Mouse (Mus musculus) midbrain, embryonic 14.5 days (tissue): ENCODE results near the gene Gm9758. TPM values are rescaled to one million over a fixed set of nuclear protein-coding genes. Genes with fewer than 3 reads are reported as not detected.
A peak's percentile ranks its signal among the peaks of the same experiment; 100 is the strongest.
"Not testable (repeated sequence)": the region's sequence is repeated elsewhere in the genome, so short reads cannot be mapped to it uniquely, and the experiment has no call there.

Experiments used
- ATAC-seq: fragments of 200-750 bp; cut with Nextera tagmentation; 2 replicates; pipeline ENCODE4 v1.8.0; 2017; ENCODE audit warnings: moderate number of reproducible peaks, moderate library complexity; ENCODE audit not compliant: low FRiP score, low TSS enrichment
- DNase-seq: peaks from one replicate; pipeline ENCODE4 v3.0.0-alpha.2; 2015
- H3K27ac ChIP-seq: fragments of 300-500 bp; sonication (generic); replicated peaks from 2 replicates; pipeline ENCODE4 v1.5.1; 2014; ENCODE audit warnings: mild to moderate bottlenecking, low read depth, low read length, moderate library complexity
- H3K27me3 ChIP-seq: fragments of 300-500 bp; sonication (generic); 2 replicates; pipeline ENCODE4 v1.6.1; 2014; ENCODE audit warnings: low read length, control low read depth, mixed read lengths; ENCODE audit not compliant: control insufficient read depth, insufficient read depth
- H3K36me3 ChIP-seq: fragments of 300-500 bp; sonication (generic); 2 replicates; pipeline ENCODE4 v1.6.1; 2014; ENCODE audit warnings: low read length, control low read depth; ENCODE audit not compliant: control insufficient read depth, insufficient read depth
- H3K4me1 ChIP-seq: fragments of 300-500 bp; sonication (generic); 2 replicates; pipeline ENCODE4 v1.6.1; 2014; ENCODE audit warnings: mild to moderate bottlenecking, antibody characterized with exemption, low read length, control low read depth; ENCODE audit not compliant: control insufficient read depth, insufficient read depth
- H3K4me2 ChIP-seq: fragments of 300-500 bp; sonication (generic); 2 replicates; pipeline ENCODE4 v1.6.1; 2014; ENCODE audit warnings: mild to moderate bottlenecking, low read length, moderate library complexity
- H3K4me3 ChIP-seq: fragments of 300-500 bp; sonication (generic); replicated peaks from 2 replicates; pipeline ENCODE4 v1.5.1; 2014; ENCODE audit warnings: low read depth, low read length
- H3K9ac ChIP-seq: fragments of 300-500 bp; sonication (generic); replicated peaks from 2 replicates; pipeline ENCODE4 v1.6.1; 2014; ENCODE audit warnings: mild to moderate bottlenecking, low read length, moderate library complexity
- H3K9me3 ChIP-seq: fragments of 300-500 bp; sonication (generic); 2 replicates; pipeline ENCODE4 v1.6.1; 2016; ENCODE audit warnings: low read length, control low read depth, mixed read lengths; ENCODE audit not compliant: control insufficient read depth
- WGBS: fragments of 180-500 bp; shearing (Covaris S2); extraction: QIAGEN DNeasy Blood & Tissue Kit; methylation state at CpG from one replicate; pipeline ENCODE4 v1.1.7; 2014; 5-methylcytosine and 5-hydroxymethylcytosine counted together
- polyA plus RNA-seq: library from polyadenylated mRNA; unstranded; fragments of >200 nt; fragmentation: Nextera tagmentation; extraction: Ambion mirVana; gene quantifications from 2 replicates; pipeline ENCODE4 v1.2.1, GENCODE M21; 2014

Gene Gm9758
- polyA plus RNA-seq, 1 experiment from 2014 or later: not detected

DNA sequence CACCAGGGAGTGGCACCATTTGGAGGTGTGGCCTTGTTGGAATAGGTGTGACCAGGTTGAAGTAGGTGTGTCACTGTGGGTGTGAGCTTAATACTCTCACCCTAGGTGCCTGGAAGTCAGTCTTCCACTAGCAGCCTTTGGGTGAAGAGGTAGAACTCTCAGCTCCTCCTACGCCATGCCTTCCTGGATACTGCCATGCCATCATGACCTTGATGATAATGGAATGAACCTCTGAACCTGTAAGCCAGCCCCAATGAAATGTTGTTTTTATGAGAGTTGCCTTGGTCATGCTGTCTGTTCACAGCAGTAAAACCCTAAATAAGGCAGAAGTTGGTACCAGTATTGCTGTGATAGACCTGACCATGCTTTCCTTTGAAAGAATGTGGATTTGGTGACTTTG, 26.3 kb upstream of the Gm9758 start:
- not testable (repeated sequence) for H3K36me3 ChIP-seq, H3K4me1 ChIP-seq, H3K9me3 ChIP-seq, H3K27ac ChIP-seq, H3K27me3 ChIP-seq, H3K4me3 ChIP-seq, H3K4me2 ChIP-seq, DNase-seq, ATAC-seq, H3K9ac ChIP-seq
- WGBS: 89% methylated on average over 1 of the region's 1 CpGs

DNA sequence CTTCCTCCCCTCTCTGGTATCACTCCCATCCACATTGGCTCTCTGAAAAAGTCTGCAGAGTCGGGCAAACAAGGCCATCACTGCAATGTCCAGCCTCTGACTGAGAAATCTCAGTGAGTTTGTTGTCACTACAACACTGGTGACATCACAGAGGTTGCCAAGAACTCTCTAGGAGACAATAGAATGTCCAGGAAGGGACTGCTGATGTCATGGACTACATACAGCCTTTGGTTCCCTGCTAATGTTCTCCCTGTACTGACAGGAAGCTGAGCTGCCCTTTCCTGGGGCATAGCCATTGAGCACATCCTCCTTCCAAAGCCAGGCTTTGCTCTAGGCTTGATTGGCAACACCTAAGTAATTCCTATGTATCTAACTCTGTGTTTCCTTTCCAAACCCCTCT, 23.6 kb upstream of the Gm9758 start, which contains the start of gene Speer4e:
Gene Speer4e (minus strand): TSS at position 101 of the 400 bp plus-strand sequence.
- not testable (repeated sequence) for DNase-seq, H3K27me3 ChIP-seq, H3K4me3 ChIP-seq, H3K4me2 ChIP-seq, H3K9ac ChIP-seq, ATAC-seq, H3K4me1 ChIP-seq, H3K9me3 ChIP-seq, H3K36me3 ChIP-seq, H3K27ac ChIP-seq
- 58% methylated on average over 1 of the region's 1 CpGs for WGBS

DNA sequence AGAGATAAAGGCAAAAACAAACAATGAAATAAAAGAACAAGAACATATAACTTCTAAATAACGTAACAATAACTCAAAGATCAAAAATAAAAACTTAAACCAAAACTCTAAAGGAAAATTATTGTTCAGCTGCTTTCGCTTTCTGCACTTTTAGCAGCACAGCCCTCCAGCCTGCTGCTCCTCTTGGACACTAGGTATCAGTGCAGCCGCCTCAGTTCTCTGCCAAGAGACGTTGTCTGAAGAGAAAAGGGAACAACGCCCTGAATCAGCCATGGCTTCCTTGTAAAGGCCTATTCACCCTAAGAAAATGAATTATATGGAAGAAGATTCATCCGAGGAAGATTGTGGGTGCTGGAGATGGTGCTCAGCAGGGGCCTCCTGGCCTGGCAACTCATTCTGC, 19.0 kb upstream of the Gm9758 start:
- not testable (repeated sequence) for H3K36me3 ChIP-seq, H3K4me2 ChIP-seq, H3K4me3 ChIP-seq, H3K4me1 ChIP-seq, H3K9me3 ChIP-seq, DNase-seq, H3K27me3 ChIP-seq, H3K9ac ChIP-seq, ATAC-seq, H3K27ac ChIP-seq
- WGBS: 78% methylated on average over 5 of the region's 6 CpGs

DNA sequence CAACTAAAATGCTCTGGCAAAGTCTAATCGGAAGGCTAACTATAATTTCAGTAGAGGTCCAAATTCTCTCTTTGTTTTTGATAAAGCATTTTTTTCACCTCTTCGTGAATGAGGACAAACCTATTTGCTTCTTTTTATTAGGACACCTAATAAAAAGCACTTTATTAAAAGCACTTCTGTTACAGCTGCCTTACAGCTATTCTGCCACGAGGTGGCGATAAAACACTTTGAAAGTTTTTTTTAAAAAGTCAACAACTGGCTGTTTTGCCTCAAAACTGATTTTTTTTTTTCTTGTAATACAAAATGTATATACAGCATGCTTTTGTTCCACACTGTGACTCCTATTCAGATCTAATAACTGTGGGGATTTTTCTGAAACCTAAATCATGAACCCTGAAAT, 12.3 kb upstream of the Gm9758 start:
- ATAC-seq, H3K9ac ChIP-seq, H3K4me3 ChIP-seq, H3K9me3 ChIP-seq, H3K36me3 ChIP-seq, H3K4me2 ChIP-seq, H3K27me3 ChIP-seq, H3K27ac ChIP-seq, H3K4me1 ChIP-seq: not testable (repeated sequence)
- WGBS: 32% methylated on average over 4 of the region's 4 CpGs
- peak; percentile 4 for DNase-seq

DNA sequence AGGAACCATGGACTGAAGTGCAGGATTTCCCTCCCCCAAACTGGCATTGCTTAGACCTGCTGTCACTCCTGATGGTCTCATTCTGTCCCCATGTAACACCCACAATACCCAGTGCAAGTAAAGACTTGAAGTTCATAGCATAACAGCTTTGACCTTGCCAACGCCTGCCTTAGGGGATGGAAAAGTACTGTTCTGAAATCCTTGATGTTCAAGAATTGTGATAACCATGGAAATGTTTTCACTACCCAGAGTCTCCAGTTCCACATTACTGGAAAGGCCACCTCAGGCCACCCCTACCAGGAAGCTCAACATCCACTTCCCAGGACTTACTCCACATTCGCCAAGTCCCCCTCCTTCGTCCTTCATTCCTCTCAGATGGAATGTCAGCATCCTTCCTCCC, 338 bp downstream of the Gm9758 start:
- not testable (repeated sequence) for ATAC-seq, H3K27me3 ChIP-seq, H3K27ac ChIP-seq, H3K36me3 ChIP-seq, H3K4me2 ChIP-seq, DNase-seq, H3K4me1 ChIP-seq, H3K9me3 ChIP-seq, H3K4me3 ChIP-seq, H3K9ac ChIP-seq
- WGBS: 73% methylated on average over 2 of the region's 3 CpGs

DNA sequence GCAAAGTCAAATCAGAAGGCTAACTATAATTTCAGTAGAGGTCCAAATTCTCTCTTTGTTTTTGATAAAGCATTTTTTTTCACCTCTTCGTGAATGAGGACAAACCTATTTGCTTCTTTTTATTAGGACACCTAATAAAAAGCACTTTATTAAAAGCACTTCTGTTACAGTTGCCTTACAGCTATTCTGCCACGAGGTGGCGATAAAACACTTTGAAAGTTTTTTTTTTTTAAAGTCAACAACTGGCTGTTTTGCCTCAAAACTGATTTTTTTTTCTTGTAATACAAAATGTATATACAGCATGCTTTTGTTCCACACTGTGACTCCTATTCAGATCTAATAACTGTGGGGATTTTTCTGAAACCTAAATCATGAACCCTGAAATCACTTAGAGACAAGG, 11.2 kb downstream of the Gm9758 start:
- ATAC-seq, H3K4me2 ChIP-seq, H3K4me3 ChIP-seq, H3K27me3 ChIP-seq, H3K9ac ChIP-seq, DNase-seq, H3K36me3 ChIP-seq, H3K9me3 ChIP-seq, H3K27ac ChIP-seq, H3K4me1 ChIP-seq: not testable (repeated sequence)
- 17% methylated on average over 3 of the region's 3 CpGs for WGBS

DNA sequence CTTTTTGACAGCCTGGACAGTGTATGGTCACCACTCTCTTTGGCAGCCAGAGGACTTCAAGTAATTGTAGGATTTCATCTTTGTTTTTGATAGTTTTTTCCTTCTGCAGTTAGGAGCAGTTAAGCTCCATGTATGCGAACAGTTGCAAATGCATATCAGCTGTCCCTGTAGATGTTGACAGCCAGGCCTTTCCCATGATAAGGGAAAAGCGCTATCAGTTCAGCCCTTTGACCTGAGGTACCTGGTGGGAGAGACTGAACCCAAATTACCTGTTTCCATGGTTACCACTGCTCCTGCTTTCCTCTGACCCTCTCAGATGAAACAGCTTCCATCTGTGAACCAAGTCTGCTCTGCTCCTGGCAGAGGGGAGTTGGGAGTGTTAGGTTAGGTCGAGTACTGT, 22.5 kb downstream of the Gm9758 start:
- 79% methylated on average over 3 of the region's 3 CpGs for WGBS
- Histone ChIP-seq H3K36me3 (no peaks in the 10 kb centered on the region), H3K9ac (no peak overlapping the region), H3K4me3 (no peak overlapping the region), H3K4me1 (no peaks in the 10 kb centered on the region), H3K27ac (no peak overlapping the region), H3K4me2 (no peak overlapping the region), H3K27me3 (no peaks in the 10 kb centered on the region), H3K9me3 (no peaks in the 10 kb centered on the region)
- no peak for ATAC-seq
- no peak for DNase-seq

DNA sequence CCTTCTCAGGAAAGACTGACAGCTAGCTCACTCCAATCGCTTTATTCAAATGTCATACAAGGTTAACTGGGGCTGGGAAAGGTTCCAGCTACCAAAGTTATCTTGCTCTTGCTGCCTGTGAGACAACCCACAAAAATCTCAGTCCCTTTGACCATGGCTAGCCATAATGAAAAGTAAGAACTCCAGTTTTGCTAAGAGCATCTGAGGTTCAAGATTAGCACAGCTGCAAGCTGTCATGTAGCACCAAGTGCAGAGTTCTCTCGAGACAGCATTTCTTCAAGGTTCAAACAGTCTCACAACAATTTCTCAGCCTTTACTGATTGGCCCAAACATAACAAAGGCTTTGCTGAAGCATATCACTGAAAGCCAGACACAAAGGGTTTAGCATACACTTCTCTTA, 29.4 kb downstream of the Gm9758 start:
- H3K4me3 ChIP-seq, H3K4me2 ChIP-seq, ATAC-seq, H3K9me3 ChIP-seq, H3K36me3 ChIP-seq, DNase-seq, H3K27ac ChIP-seq, H3K9ac ChIP-seq, H3K4me1 ChIP-seq, H3K27me3 ChIP-seq: not testable (repeated sequence)
- WGBS: 55% methylated on average over 2 of the region's 2 CpGs
